Mouse (Mus musculus): ENCODE measurements around the gene Hmox2.
A peak's percentile ranks its signal among the peaks of the same experiment; 100 is the strongest.

The Hmox2 gene

DNA sequence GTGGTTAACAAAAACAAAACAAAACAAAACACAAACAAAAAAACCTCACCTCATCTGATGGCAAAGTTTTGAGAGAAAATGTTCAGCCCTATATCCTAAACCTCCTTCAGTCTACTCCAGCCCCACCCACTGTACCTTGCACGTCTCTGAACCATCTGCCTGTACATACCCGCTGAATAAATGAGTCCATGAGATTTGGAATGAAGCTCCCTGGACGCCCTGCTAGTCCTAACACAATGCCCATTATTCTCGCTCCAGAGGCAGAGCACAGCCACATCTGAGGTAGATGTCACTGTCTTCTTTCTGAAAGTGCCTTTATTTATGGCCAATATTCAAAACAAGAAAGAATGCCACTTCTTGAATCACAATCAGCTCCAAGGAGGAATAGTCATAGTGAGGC is 59.5 kb downstream of the Hmox2 start:
- DNase-seq, result no peak

DNA sequence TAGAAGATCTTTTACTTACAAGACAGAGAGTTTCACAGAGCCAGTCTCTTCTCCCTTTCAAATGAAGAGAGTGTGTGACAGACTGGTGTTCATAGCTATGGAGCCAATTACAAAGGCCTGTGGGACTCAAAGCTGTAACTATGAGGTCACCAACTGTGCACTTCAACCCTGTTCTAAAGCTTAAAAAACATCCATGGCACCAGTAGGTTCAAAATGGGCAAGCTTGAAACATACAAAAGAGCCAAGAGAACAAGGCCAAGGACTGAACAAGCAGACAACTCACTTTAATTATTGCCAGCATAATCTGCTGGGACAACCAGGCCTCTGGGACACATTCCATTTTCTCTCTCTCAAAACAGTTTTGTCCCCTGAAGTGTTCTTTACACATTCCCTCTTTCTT is 62.0 kb downstream of the Hmox2 start:
- no peak for DNase-seq

DNA sequence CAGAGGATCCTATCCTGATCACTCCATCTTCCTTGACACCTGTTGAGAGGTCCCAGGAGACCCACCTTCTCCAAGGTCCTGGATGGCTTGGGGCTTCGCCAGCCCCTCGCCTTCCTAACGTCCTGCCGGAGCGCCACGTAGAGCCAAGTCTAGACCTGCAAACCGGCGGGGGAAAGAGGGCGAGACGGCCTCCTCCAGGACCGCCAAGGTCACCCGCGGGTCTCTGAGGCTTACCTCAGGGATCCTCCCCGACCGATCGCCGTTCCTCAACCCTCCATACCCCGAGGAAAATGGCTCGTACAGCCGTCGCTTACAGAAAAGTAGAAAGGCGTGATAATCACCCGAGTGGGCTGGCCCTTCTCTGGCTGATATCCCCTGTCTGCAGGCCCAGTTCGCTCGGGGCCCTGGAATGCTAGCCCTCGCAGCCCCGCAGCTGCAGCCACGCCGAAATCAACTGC is 63.2 kb downstream of the Hmox2 start:
- DNase-seq, result peak in 1 of 2 experiments; percentile 70

DNA sequence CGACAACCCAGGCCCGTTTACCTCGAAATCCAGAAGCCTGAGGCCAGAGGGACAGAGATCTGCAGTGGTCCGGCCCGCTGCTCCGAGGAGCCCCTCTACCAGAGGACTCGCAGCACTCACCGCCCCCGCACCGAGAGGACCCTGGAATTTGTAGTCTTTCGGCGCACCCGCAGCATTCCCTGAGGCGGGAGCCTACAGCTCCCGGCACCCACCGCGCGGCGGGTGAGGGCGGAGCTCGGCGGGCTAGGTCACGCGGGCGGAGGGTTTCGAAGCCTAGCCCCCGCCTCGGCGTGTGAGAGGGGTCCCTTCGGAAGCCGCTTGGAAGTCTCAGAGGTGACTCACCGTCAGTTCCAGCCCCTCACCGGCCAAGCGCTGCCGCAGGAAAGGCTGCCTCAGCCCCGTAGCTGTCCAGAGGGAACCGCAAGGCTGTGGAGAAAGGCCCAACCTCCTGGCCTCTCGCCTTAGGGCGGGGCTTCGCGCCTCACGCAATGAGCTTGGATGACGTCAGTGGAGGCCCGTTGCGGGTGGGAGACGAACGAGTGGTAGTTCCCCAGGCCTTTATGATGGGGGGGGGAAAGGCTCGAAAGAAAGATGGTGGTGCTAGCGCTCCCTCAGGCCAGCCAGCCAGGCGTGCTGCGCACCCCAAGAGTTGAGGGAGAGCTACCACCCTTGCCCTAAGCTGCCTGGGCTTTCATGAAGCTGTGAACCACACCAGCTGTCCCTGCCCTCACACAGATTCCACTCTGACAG is 63.8 kb downstream of the Hmox2 start, which contains the start of gene Cdip1:
Gene Cdip1, minus strand, starts transcription at position 483 of the 750 bp plus-strand sequence.
- peak; percentile 96 to 98 for DNase-seq

DNA sequence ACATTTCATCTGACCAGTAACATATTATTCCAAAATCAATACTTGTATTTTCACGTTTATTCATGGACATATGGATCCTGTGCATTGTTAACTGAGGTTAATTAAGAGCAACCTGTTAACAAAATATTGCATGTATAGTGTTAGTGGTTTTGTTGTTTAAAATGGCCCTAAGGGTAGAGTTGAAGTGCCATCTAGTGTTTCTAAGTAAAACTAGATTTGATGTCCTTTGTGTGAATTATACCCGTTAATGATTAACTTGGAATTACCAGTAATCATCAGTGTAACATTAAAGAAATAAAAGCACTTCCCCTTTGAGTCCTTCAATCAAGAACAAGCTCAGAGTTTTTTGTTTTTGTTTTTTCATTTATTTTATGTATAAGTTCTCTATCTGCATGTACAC is 65.2 kb downstream of the Hmox2 start:
- DNase-seq, result no peak

DNA sequence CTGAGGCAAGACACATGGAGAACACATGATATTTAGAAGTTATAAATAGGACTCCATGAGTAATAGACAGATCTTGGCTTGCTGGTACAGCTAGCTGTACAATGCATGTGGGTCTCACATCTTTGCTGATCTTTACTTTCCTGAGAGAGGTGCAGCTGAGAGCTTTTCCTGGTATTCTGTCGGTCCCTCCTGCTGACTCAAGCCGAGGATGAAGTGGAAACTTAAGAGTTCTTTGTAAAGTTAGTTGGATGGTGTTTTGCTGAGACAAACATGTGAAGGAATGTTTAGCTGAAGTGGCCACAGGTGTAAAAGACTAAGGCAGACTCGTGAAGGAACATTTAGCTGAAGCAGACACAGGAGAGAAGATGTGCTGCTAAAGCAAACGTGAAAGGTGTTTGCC is 70.5 kb downstream of the Hmox2 start:
- DNase-seq, result no peak
